Mouse (Mus musculus) liver, embryonic 14 days (tissue): ENCODE data around the gene Memo1. TPM values are rescaled to one million over a fixed set of nuclear protein-coding genes. Genes with fewer than 3 reads are reported as not detected.

Experiments used
- polyA plus RNA-seq: library from polyadenylated mRNA; depleted of rRNA; stranded (reverse); fragments of >200 nt; gene quantifications from 2 replicates; pipeline ENCODE4 v1.2.3, GENCODE M21; 2012; rRNA removed

The Memo1 gene
- polyA plus RNA-seq = 38.1 and 44.3 TPM in 2 replicates

GRCm38 (mm10) chr17:74295026-74295970, at the start of gene Memo1:
Gene Memo1, minus strand, starts transcription at chr17:74295521.

DNA sequence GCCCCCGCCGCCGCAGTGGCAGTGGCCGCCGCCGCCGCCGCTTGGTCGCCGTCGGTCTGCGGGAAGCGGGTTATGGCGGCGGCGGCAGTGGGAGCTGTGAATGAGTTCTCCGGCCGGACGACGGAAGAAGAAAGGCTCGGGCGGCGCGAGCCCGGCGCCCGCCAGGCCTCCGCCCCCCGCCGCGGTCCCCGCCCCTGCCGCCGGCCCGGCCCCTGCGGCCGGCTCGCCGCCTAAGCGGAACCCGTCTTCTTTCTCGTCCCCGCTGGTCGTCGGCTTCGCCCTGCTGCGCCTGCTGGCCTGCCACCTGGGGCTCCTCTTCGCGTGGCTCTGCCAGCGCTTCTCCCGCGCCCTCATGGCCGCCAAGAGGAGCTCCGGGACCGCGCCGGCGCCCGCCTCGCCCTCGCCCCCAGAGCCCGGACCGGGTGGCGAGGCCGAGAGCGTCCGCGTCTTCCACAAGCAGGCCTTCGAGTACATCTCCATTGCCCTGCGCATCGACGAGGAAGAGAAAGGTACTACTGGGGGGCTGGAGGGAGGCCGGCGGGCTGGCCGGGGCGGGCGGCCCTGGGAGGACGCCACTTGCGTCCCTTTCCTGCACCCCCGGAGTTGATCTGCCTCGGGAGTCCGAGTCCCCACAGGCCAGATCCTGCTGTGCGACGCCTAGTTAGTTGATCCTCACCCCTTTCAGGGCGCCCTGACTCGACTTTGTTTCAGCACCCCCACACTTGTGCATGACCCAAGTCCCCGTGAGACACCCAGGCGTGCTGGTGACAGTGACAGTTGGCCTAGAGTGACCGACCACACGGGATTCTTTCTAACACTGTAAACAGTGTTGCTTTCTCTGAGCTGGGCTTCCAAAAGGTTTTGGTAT, 43.9 kb upstream of the Memo1 start, which contains the start of gene Spast:
Gene Spast (plus strand): TSS at position 51 of the 868 bp plus-strand sequence.

GRCm38 (mm10) chr17:74323844-74324243, 28.5 kb upstream of the Memo1 start, which contains the start of gene Dpy30:
Gene Dpy30, minus strand, starts transcription at chr17:74323944.

Other genes starting within 250 kb of the Memo1 start
- gene Srd5a2, start 247.6 kb downstream of the Memo1 start, polyA plus RNA-seq = not detected in 2 replicates
- gene Dpy30, start 28.4 kb upstream of the Memo1 start, polyA plus RNA-seq = 110 and 115 TPM in 2 replicates
- gene Spast, start 43.5 kb upstream of the Memo1 start, polyA plus RNA-seq = 3.9 and 5.0 TPM in 2 replicates
- 9.3 and 9.7 TPM in 2 replicates for gene Slc30a6, start 100.1 kb upstream of the Memo1 start, polyA plus RNA-seq
- 0.18 and 0.28 TPM in 2 replicates for gene Nlrc4, start 163.6 kb upstream of the Memo1 start, polyA plus RNA-seq
- 20.9 and 22.1 TPM in 2 replicates for gene Yipf4, start 194.0 kb upstream of the Memo1 start, polyA plus RNA-seq
- gene Birc6, start 232.8 kb upstream of the Memo1 start, polyA plus RNA-seq = 18.8 and 20.8 TPM in 2 replicates